Mouse (Mus musculus): ENCODE data around the gene Mknk2.

Mknk2 gene

DNA sequence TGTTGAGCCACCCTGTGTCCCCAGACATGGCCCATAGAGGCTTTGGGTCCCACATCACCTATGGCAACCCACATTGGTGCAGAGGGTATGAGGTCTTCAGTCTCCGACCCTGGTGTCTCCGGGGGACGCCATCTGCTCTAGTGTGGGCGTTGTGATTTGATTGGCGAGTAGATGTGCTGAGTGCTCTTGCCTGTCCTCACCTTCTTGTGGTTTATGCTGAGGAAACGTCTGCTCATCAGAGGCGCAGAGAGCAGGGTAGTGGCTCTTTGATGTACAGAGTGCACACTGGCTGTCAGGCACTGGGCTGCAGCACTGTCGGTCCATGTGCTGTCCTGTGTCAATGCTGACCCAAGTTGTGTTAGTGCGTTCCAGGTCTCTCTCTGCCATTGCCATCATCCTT lies 49.0 kb downstream of the Mknk2 start:
- TF ChIP-seq POU5F1 (IDR thresholded peaks at IDR 0.05; ENCODE audit: borderline replicate concordance, low read length), result no peak
- TF ChIP-seq NANOG (IDR thresholded peaks at IDR 0.05; ENCODE audit: borderline replicate concordance, low read length), result no peak
- no peak for TF ChIP-seq CTCF (conservative IDR thresholded peaks at IDR 0.05; ENCODE audit: low read length)
- Histone ChIP-seq H3K27me3 (ENCODE audit: insufficient read depth, low read length) (no peaks in the 10 kb centered on the region), H3K36me3 (ENCODE audit: insufficient read depth, low read length) (peaks cover 97% of the 10 kb centered on the region), H3K4me3 (replicated peaks; ENCODE audit: low read length) (no peak overlapping the region), H3K4me1 (replicated peaks; ENCODE audit: low read depth, low read length) (peaks cover 88% of the 10 kb centered on the region), H3K9me3 (ENCODE audit: low read length) (no peaks in the 10 kb centered on the region)

DNA sequence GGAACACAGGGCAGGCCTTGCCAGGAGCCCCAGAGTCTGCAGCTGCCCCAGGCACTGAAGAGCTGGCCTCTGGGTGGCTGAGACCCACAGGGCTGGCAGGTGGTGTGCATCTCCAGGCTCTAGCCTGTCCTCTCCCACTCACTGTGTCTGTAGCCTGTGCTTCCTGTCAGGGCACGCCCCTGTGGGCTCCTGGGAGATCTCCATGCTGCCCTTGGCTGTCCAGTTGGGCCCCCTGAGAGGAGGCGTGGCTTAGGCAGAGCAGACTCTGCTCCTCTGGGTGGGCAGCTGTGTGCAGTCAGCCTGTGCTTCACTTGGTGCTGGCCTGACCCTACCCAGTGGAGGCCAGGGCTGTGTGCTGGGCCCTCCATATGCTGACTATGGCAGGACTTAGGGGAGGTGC lies 50.2 kb downstream of the Mknk2 start:
- TF ChIP-seq NANOG (IDR thresholded peaks at IDR 0.05; ENCODE audit: borderline replicate concordance, low read length) (no peak), CTCF (conservative IDR thresholded peaks at IDR 0.05; ENCODE audit: low read length) (no peak), POU5F1 (IDR thresholded peaks at IDR 0.05; ENCODE audit: borderline replicate concordance, low read length) (no peak)
- H3K36me3 ChIP-seq (ENCODE audit: insufficient read depth, low read length), result peaks cover 87% of the 10 kb centered on the region

DNA sequence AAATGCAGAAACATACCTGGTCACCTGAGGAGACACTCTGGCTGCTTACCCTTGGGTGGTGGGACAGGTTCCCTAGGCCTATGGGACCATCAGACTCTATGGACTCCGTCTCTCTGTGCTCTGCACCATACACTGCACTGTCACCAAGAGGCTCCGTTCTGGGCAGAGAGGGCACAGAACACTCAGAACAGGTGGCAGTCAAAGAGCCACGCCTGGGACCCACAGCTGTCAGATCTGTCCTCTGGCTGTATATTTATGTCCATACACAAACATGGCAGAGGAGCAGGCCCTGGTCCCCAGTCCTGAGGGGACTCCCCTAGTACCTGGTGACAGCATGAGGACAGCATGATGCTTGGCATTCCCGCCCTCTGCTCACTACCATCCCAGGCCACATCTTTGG lies 52.1 kb downstream of the Mknk2 start:
- Histone ChIP-seq H3K36me3 (ENCODE audit: insufficient read depth, low read length) (peaks cover 68% of the 10 kb centered on the region), H3K4me1 (replicated peaks; ENCODE audit: low read depth, low read length) (peaks cover 85% of the 10 kb centered on the region), H3K27me3 (ENCODE audit: insufficient read depth, low read length) (no peaks in the 10 kb centered on the region), H3K4me3 (replicated peaks; ENCODE audit: low read length) (no peak overlapping the region), H3K9me3 (ENCODE audit: low read length) (no peaks in the 10 kb centered on the region)
- no peak for TF ChIP-seq NANOG (IDR thresholded peaks at IDR 0.05; ENCODE audit: borderline replicate concordance, low read length)
- no peak for TF ChIP-seq CTCF (conservative IDR thresholded peaks at IDR 0.05; ENCODE audit: low read length)
- no peak for TF ChIP-seq POU5F1 (IDR thresholded peaks at IDR 0.05; ENCODE audit: borderline replicate concordance, low read length)

More for the DNA sequence above, 50.2 kb downstream of the Mknk2 start:
- H3K4me1 ChIP-seq (replicated peaks; ENCODE audit: low read depth, low read length), result peaks cover 93% of the 10 kb centered on the region
- no peaks in the 10 kb centered on the region for H3K9me3 ChIP-seq (ENCODE audit: low read length)
- no peak overlapping the region for H3K4me3 ChIP-seq (replicated peaks; ENCODE audit: low read length)
- no peaks in the 10 kb centered on the region for H3K27me3 ChIP-seq (ENCODE audit: insufficient read depth, low read length)

DNA sequence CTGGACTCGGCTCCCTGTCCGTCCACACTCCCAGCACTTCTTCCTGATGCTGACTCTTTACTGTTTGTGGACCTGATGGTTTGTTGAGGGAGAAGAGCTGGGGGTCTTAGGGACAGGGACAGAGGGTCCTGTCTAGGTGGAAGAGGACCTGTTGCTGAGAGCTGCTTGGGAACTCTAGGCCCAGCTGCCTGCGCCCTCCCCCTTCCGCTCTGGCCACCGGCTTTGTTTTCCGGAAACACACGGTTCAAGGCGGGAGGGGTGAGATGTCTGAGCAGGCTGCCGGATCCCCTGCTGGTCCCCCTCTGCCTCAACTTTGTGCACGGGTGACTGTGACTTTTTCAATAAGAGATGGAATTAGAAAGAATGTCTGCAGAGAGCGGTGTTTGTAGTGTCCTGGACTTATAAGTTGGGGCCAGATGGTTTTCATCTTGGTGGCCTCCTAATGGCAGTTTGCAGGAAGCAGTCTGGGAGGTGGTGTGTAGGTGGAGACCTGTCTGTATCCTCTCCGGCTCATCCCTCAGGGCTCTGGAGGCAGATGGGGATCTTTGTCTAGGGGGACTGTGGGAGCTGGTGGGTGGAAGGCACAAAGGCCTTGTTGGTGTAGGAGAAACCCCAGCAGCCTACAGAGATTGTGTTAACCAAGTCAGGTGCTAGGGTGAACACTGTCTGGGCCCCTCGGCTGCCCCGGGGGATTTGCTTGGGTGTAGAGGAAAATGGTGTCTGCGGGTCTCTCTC lies 54.3 kb downstream of the Mknk2 start:
- Histone ChIP-seq H3K36me3 (ENCODE audit: insufficient read depth, low read length) (peaks cover 46% of the 10 kb centered on the region), H3K4me3 (replicated peaks; ENCODE audit: low read length) (peak overlapping the region; percentile 95), H3K4me1 (replicated peaks; ENCODE audit: low read depth, low read length) (peaks cover 80% of the 10 kb centered on the region), H3K9me3 (ENCODE audit: low read length) (no peaks in the 10 kb centered on the region), H3K27me3 (ENCODE audit: insufficient read depth, low read length) (no peaks in the 10 kb centered on the region)
- no peak for TF ChIP-seq CTCF (conservative IDR thresholded peaks at IDR 0.05; ENCODE audit: low read length)
- no peak for TF ChIP-seq POU5F1 (IDR thresholded peaks at IDR 0.05; ENCODE audit: borderline replicate concordance, low read length)
- TF ChIP-seq NANOG (IDR thresholded peaks at IDR 0.05; ENCODE audit: borderline replicate concordance, low read length), result no peak

DNA sequence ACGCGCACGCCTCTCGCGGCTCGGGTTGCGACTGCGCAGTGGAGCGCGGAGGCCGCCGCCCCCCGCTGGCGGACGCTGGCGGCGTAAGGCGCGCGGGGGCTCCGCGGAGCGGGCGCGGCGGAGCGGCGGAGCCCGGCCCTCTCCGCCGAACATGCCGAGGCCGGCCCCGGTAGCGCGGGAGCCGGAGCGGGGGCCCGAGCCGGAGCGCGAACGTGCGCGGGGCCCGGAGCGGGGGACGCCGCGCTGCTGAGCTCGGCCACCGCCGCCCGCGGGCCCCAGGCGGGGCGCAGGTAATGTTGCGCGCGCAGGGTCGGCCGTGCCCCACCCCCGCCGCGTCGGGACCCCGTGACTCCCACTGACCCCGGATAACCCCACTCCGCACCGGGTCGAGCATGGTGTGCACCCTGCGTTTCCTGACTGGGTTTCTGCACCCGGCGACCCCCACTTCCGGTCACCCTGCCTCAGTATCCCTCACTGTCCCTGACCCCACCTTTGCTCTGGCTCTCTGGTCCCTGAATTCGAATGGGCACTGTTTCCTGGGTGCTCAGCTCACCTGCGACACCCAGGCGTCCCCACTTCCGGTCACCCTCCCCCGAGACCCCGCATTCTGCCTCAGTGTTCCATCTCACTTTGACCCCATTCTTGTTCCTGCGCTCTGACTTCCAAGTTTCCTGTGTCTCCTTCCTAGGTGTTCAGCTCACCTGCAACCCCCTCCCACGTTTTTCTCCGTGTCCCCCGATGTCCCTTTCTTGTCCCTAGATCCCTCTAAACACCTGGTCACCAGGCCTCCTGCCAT lies 55.1 kb downstream of the Mknk2 start, which contains the start of gene Csnk1g2:
Gene Csnk1g2, plus strand, starts transcription at position 178 of the 796 bp plus-strand sequence.
- Histone ChIP-seq H3K9me3 (ENCODE audit: low read length) (no peaks in the 10 kb centered on the region), H3K36me3 (ENCODE audit: insufficient read depth, low read length) (peaks cover 39% of the 10 kb centered on the region), H3K27me3 (ENCODE audit: insufficient read depth, low read length) (no peaks in the 10 kb centered on the region), H3K4me1 (replicated peaks; ENCODE audit: low read depth, low read length) (peaks cover 78% of the 10 kb centered on the region), H3K4me3 (replicated peaks; ENCODE audit: low read length) (peak within 1 kb of the TSS; percentile 95)
- TF ChIP-seq CTCF (conservative IDR thresholded peaks at IDR 0.05; ENCODE audit: low read length), result no peak
- no peak for TF ChIP-seq POU5F1 (IDR thresholded peaks at IDR 0.05; ENCODE audit: borderline replicate concordance, low read length)
- no peak for TF ChIP-seq NANOG (IDR thresholded peaks at IDR 0.05; ENCODE audit: borderline replicate concordance, low read length)

DNA sequence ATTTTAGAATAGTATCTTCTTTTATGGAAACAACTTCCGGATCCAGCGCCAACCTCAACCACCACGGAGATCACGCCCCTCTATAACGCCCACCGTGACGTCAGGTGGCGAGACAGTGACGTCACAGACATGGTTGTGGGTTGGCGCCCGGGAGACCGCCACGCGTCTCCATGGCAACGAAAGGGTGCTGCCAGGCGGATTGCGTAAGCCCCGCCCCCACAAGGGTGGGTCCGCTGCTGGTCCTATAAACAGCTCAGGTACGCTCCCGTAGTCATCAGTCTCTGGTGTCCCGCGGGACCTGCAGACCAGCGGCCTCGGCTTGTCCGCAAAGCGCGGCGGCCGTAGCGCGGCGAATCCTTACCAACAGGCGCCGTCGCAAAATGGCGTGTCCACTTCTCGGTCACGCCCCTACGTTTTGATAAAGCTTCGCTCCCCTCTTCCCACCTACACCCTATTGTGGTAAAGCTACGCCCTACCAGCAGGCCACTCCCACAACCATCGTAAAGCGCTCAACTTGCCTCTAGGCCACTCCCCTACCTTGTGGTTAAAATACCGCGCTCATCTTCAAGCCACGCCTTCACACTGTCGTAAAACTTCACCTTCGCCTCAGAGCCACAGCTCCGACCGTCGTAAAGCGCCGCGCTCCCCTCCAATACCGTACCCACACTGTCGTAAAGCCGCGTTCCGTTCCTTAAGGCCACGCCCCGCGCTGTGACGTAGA lies 55.8 kb downstream of the Mknk2 start:
- H3K36me3 ChIP-seq (ENCODE audit: insufficient read depth, low read length), result peaks cover 33% of the 10 kb centered on the region
- peaks cover 74% of the 10 kb centered on the region for H3K4me1 ChIP-seq (replicated peaks; ENCODE audit: low read depth, low read length)
- H3K27me3 ChIP-seq (ENCODE audit: insufficient read depth, low read length), result no peaks in the 10 kb centered on the region
- TF ChIP-seq NANOG (IDR thresholded peaks at IDR 0.05; ENCODE audit: borderline replicate concordance, low read length) (no peak), CTCF (conservative IDR thresholded peaks at IDR 0.05; ENCODE audit: low read length) (no peak)
- H3K4me3 ChIP-seq (replicated peaks; ENCODE audit: low read length), result peak overlapping the region; percentile 95
- H3K9me3 ChIP-seq (ENCODE audit: low read length), result no peaks in the 10 kb centered on the region

DNA sequence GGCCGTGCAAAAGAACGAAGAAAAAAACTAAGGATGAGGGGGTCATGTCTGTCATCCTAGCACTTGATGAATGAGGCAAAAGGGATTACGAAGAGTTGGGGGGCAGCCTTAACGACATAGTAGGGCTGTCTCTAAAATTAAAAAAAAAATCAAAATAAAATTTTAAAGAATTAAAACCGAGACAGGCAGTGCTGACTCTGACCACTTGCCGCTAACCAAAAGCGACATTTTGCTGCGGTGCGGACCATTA lies 56.3 kb downstream of the Mknk2 start:
- no peaks in the 10 kb centered on the region for H3K27me3 ChIP-seq (ENCODE audit: insufficient read depth, low read length)
- peaks cover 32% of the 10 kb centered on the region for H3K36me3 ChIP-seq (ENCODE audit: insufficient read depth, low read length)
- no peaks in the 10 kb centered on the region for H3K9me3 ChIP-seq (ENCODE audit: low read length)
- H3K4me1 ChIP-seq (replicated peaks; ENCODE audit: low read depth, low read length), result peaks cover 72% of the 10 kb centered on the region
- TF ChIP-seq NANOG (IDR thresholded peaks at IDR 0.05; ENCODE audit: borderline replicate concordance, low read length), result no peak
- TF ChIP-seq POU5F1 (IDR thresholded peaks at IDR 0.05; ENCODE audit: borderline replicate concordance, low read length), result no peak
- TF ChIP-seq CTCF (conservative IDR thresholded peaks at IDR 0.05; ENCODE audit: low read length), result no peak
- H3K4me3 ChIP-seq (replicated peaks; ENCODE audit: low read length), result peak overlapping the region; percentile 95
